Comparison of ENCODE assay signal across 20 mouse cellular contexts in the genomic region with DNA sequence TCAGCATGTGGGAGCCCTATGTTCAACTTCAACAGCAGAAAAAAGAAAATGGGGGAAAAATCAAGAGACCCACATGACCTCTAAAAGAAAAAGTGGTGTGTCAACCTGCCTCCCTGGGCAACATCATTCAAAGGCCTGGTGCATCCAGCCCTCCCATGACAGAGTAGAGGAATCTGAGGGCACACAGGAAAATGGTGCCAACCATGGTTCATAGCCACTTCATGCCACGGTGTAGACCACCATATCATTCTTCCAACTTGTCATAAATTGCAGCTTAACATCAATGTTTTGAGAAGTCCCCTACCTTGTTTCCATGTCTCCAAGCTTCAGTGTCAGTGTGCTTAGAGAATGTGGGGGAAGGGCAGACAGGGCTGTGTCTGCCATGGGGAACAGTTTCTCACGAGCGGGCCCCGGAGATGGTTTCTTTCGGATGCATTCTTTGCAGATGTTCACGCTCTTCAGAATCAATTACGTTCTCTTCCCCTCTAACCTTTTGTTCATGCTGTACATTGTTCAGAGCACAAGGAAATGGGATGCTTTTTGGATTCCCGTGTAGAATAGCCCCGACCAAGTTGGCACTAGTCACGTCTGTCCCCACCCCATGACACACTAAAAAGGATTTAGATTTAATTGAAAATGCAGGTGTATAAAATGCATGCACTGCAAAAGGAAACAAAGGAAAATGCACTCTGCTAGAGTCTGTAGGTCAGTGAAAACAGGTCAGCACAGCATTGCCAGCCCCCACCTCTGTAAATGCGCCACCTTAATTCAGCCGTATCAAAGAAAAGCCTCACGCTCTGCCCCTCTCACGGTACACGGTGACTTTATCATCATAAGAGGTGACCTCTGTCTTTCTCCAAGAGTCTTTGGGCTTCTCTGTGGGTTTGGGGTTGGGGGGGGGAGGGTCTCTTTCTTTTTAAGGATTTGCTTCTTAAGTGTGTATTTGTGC. TPM values are rescaled to one million over a fixed set of nuclear protein-coding genes. Genes with fewer than 3 reads are reported as not detected.
DNase-seq lines count a peak whose midpoint lies in the region; ATAC-seq and TF ChIP-seq lines count a peak whose summit lies in the region.
"Had no signal": no experiment of that assay in that cellular context is flagged by ENCODE, and none has a peak within 500 bp of the region (broad histone marks: within the 10 kb centered on the region; RNA-seq: fewer than 3 reads in every experiment).

No protein-coding gene starts in this region.

- H3K4me2 ChIP-seq in hindbrain, embryonic 15.5 days, result no peak overlapping the region
- no peak overlapping the region for H3K4me2 ChIP-seq in midbrain, embryonic 14.5 days (ENCODE audit: low read length)
- H3K4me2 ChIP-seq: limb, embryonic 12.5 days; liver, embryonic 11.5 days had no signal

- peak overlapping the region; percentile 29; the same call in 1 of the 2 replicates for H3K27ac ChIP-seq in thymus, adult 2 months (ENCODE audit: control insufficient read depth, insufficient read depth, low read length)
- H3K27ac ChIP-seq in hindbrain, embryonic 15.5 days (replicated peaks), result no peak overlapping the region
- H3K27ac ChIP-seq in midbrain, embryonic 14.5 days (replicated peaks; ENCODE audit: low read depth, low read length), result peak overlapping the region; percentile 6
- H3K27ac ChIP-seq: heart, embryonic 10.5 days; limb, embryonic 12.5 days had no signal

- no peak for TF ChIP-seq CTCF in thymus, adult 2 months (IDR thresholded peaks at IDR 0.05; ENCODE audit: borderline replicate concordance, control insufficient read depth, extremely low read depth, insufficient read depth, low read length, poor library complexity)

- 0 out of 2 replicates have a peak, but pooled peaks have one; percentile 29 for ATAC-seq in hindbrain, embryonic 15.5 days (ENCODE audit: low FRiP score, low read depth)
- peak; percentile 74 for ATAC-seq in midbrain, embryonic 14.5 days (ENCODE audit: low FRiP score, low TSS enrichment)
- ATAC-seq: intestine, embryonic 16.5 days; liver, postnatal 0 days; lung, postnatal 0 days; Patski had no signal

- DNase-seq in thymus, adult 2 months, result no peak
- DNase-seq in thymus, postnatal 25 days, result no peak
- peak; percentile 69 for DNase-seq in midbrain, embryonic 14.5 days
- no peak for DNase-seq in right cerebral cortex, adult 2 months (ENCODE audit: low spot score in 2 of 2)
- no peak for DNase-seq in cerebellum, postnatal 14 days
- no peak for DNase-seq in cerebellum, adult 11 months
- DNase-seq: B cell, adult 2 months; cerebellum, adult 18-20 months; cerebellum, postnatal 25 days; layer of hippocampus, postnatal 36 days; liver, postnatal 0 days had no signal

- TF ChIP-seq POLR2A in thymus, adult 2 months (IDR thresholded peaks at IDR 0.05; ENCODE audit: control insufficient read depth, extremely low read depth, insufficient read depth, low read length, poor library complexity), result no peak

- H3K9me3 ChIP-seq in hindbrain, embryonic 15.5 days, result no peaks in the 10 kb centered on the region
- no peaks in the 10 kb centered on the region for H3K9me3 ChIP-seq in midbrain, embryonic 14.5 days (ENCODE audit: control insufficient read depth, low read length)
- H3K9me3 ChIP-seq: heart, embryonic 10.5 days; limb, embryonic 12.5 days had no signal

- WGBS in thymus, adult 2 months, result 96% methylated on average over 15 of the region's 15 CpGs
- 31% methylated on average over 15 of the region's 15 CpGs for WGBS in hindbrain, embryonic 15.5 days
- 20% methylated on average over 15 of the region's 15 CpGs for WGBS in midbrain, embryonic 14.5 days

- no peaks in the 10 kb centered on the region for H3K36me3 ChIP-seq in thymus, adult 2 months (ENCODE audit: control insufficient read depth, insufficient read depth, low read length)
- peaks cover 29% of the 10 kb centered on the region for H3K36me3 ChIP-seq in hindbrain, embryonic 15.5 days
- peaks cover 43% of the 10 kb centered on the region for H3K36me3 ChIP-seq in midbrain, embryonic 14.5 days (ENCODE audit: control insufficient read depth, insufficient read depth, low read length)
- H3K36me3 ChIP-seq: G1E had no signal

- no peaks in the 10 kb centered on the region for H3K27me3 ChIP-seq in thymus, adult 2 months (ENCODE audit: control insufficient read depth, insufficient read depth, low read length)
- H3K27me3 ChIP-seq in hindbrain, embryonic 15.5 days, result no peaks in the 10 kb centered on the region
- no peaks in the 10 kb centered on the region for H3K27me3 ChIP-seq in midbrain, embryonic 14.5 days (ENCODE audit: control insufficient read depth, insufficient read depth, low read length)
- H3K27me3 ChIP-seq: CH12.LX; limb, embryonic 12.5 days; Patski had no signal

- H3K9ac ChIP-seq in hindbrain, embryonic 15.5 days, result no peak overlapping the region
- H3K9ac ChIP-seq in midbrain, embryonic 14.5 days (replicated peaks; ENCODE audit: low read length), result no peak overlapping the region
- H3K9ac ChIP-seq: limb, embryonic 12.5 days; liver, postnatal 0 days had no signal

- no peak overlapping the region for H3K4me3 ChIP-seq in thymus, adult 2 months (ENCODE audit: control insufficient read depth, insufficient read depth, low read length)
- H3K4me3 ChIP-seq in hindbrain, embryonic 15.5 days, result no peak overlapping the region
- H3K4me3 ChIP-seq in midbrain, embryonic 14.5 days (replicated peaks; ENCODE audit: low read depth, low read length), result no peak overlapping the region
- H3K4me3 ChIP-seq: heart, embryonic 10.5 days; limb, embryonic 12.5 days had no signal

- peaks cover 30% of the 10 kb centered on the region for H3K4me1 ChIP-seq in thymus, adult 2 months (replicated peaks; ENCODE audit: control insufficient read depth, insufficient read depth, low read length)
- H3K4me1 ChIP-seq in hindbrain, embryonic 15.5 days (replicated peaks), result 0 out of 2 replicates have a peak, but pooled peaks cover 5% of the 10 kb centered on the region
- H3K4me1 ChIP-seq in midbrain, embryonic 14.5 days (ENCODE audit: control insufficient read depth, insufficient read depth, low read length), result peaks cover 7% of the 10 kb centered on the region; the same call in 1 of the 2 replicates
- H3K4me1 ChIP-seq: heart, embryonic 10.5 days; limb, embryonic 12.5 days had no signal

RNA-seq across cellular contexts. Expression of a gene that starts 24.8 kb away (rescaled TPM):
- 56.9 and 74.2 TPM in 2 replicates for polyA plus RNA-seq in thymus, adult 2 months (2012; rRNA removed)
- polyA plus RNA-seq in hindbrain, embryonic 15.5 days (2015; fragmentation: Nextera tagmentation; extraction: Ambion mirVana), result 8.6 and 10.6 TPM in 2 replicates
- polyA plus RNA-seq in midbrain, embryonic 14.5 days (2014; fragmentation: Nextera tagmentation; extraction: Ambion mirVana), result 14.2 and 15.9 TPM in 2 replicates
